Mouse (Mus musculus): ENCODE results near the gene Zdhhc19.
A peak's percentile ranks its signal among the peaks of the same experiment; 100 is the strongest.

Zdhhc19 gene

GRCm38 (mm10) chr16:32608712-32609400 lies 112.8 kb downstream of the Zdhhc19 start, which contains the start of gene Tfrc:
TSS of gene Tfrc (plus strand) at chr16:32608920.
- DNase-seq (ENCODE audit: low spot score in 2 of 2) = peak; percentile 98 to 99

- DNase-seq (ENCODE audit: low spot score in 2 of 2) = no peak
These were observed 113.3 kb downstream of the Zdhhc19 start for GRCm38 (mm10) chr16:32609401-32609779.

GRCm38 (mm10) chr16:32610460-32611255 lies 114.6 kb downstream of the Zdhhc19 start:
- peak; percentile 64 to 80 for DNase-seq (ENCODE audit: low spot score in 2 of 2)
